Mouse (Mus musculus) cerebellum, adult 2 months (tissue): ENCODE data around the gene Elovl2.

Source experiments
- CTCF ChIP-seq: fragments of 200-500 bp; IDR thresholded peaks from 2 replicates; pipeline ENCODE4 v1.5.1; 2011; ENCODE audit warnings: low read depth, mild to moderate bottlenecking, control low read depth, low read length, moderate library complexity, borderline replicate concordance; ENCODE audit not compliant: insufficient read depth
- POLR2A ChIP-seq: fragments of 200-500 bp; IDR thresholded peaks from 2 replicates; pipeline ENCODE4 v1.6.1; 2011; ENCODE audit warnings: low read length, control low read depth, borderline replicate concordance; ENCODE audit not compliant: insufficient read depth

DNA sequence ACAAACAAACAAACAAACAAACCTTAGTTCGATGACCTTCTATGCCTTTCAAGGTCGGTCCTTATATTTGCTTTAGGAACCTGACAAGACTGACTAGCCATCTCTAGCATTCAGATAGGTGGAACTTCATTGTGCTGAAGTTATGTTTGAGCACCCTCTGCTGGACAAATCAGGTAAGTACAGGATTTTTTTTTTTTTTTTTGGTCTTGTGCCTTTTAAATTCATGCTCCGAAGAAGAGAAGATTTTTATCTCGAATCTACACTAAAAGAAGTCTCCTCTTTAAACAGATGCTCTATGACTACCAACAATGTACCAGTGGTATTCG, 18.6 kb upstream of the Elovl2 start:
- TF ChIP-seq CTCF = peak; percentile 35; the same call in 1 of the 2 replicates
- no peak for TF ChIP-seq POLR2A
